Mouse (Mus musculus) hindlimb bud, embryonic 11.5 days (tissue): ENCODE results near the gene Mapk1.

ENCODE experiments used
- DNase-seq: peaks from one replicate; pipeline ENCODE4 v3.0.0-alpha.2; 2012; ENCODE audit warnings: low read depth, low spot score; ENCODE audit errors: extremely low spot score

The Mapk1 gene

GRCm38 (mm10) chr16:17078101-17078500 lies 94.9 kb downstream of the Mapk1 start:
- no peak for DNase-seq

GRCm38 (mm10) chr16:17082121-17082792 lies 99.1 kb downstream of the Mapk1 start:
- no peak for DNase-seq

- no peak for DNase-seq
These were observed 102.5 kb downstream of the Mapk1 start for GRCm38 (mm10) chr16:17085636-17086035.

- no peak for DNase-seq
These were observed 103.1 kb downstream of the Mapk1 start for GRCm38 (mm10) chr16:17086241-17086640.

GRCm38 (mm10) chr16:17086669-17087193 lies 103.5 kb downstream of the Mapk1 start:
- DNase-seq = no peak

GRCm38 (mm10) chr16:17088346-17088745 lies 105.2 kb downstream of the Mapk1 start:
- no peak for DNase-seq

- DNase-seq = no peak
These were observed 113.8 kb downstream of the Mapk1 start for GRCm38 (mm10) chr16:17096938-17097337.
